Mouse (Mus musculus) ZHBTc4 (cell line): ENCODE data around the gene Mttp.
A peak's percentile ranks its signal among the peaks of the same experiment; 100 is the strongest.

Source experiments
- DNase-seq: peaks from one replicate; pipeline ENCODE4 v3.0.0-alpha.2; 2011; ENCODE audit warnings: low read depth, low spot score

Mttp gene

DNA sequence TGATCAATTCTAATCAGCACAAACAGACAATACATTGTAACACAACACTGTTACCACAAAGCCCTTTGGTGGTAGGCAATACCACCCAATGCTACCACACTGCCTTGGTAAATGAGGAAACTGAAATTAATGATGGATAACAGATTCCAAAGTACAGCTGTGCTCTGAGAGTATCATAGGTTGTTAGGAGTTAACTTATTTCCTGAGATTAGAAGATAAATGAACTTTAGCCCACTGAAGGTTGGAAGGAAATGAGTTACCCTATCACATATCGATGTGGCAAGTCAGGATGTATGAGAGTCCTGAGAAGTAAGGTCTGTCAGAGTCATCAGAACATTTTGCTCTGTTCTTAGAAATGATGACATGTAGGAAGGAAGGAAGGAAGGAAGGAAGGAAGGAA lies 10.2 kb downstream of the Mttp start:
- no peak for DNase-seq

DNA sequence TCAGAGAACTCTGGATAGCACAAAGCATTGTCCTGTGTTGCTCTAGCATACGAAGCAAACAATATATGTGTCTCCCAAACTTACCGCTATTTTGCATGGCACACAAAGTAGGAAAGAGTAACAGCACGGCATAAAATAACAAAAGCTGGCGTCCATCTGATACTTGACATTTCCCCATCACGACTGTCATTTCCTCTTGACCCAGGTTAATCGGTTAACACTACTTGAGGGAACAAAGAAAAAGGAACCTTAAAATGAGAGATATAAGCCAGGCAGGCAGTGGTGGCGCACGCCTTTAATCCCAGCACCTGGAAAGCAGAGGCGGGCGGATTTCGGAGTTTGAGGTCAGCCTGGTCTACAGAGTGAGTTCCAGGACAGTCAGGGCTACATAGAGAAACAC lies 10.9 kb downstream of the Mttp start:
- no peak for DNase-seq

DNA sequence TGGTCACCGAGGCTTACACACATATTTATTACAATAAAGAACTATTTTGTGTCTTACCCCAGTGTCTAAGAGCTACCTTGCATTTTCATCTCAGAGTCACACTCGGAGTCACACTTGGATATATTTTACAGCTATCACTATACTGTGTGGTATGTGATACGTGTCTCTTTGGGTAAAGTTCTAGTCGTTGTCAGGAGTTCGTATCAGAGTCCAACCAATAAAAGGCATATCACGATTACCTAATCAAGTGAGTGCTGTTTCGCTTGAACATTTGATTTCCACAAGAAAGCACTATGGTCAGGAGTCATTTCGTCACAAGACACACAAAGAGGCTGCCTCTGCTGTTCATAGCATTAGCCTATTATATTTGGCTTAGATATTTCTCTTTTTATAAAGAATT lies 11.3 kb downstream of the Mttp start:
- no peak for DNase-seq

DNA sequence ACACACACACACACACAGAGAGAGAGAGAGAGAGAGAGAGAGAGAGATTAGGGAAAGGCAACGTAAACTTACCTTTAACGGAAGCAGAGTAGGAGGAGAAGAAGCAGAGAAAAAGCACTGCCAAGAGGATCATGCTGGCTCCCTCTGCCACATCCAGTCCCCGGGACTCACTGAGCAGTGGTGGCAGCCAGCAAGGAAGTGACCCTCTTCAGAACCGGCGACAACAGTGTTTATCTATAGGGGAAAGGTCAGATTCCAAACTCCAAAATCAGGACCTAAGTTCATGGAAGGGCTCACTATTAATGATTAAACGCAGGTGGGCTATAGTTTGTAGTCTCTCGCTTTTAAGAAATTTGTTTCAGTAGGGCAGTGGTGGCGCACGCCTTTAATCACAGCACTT lies 13.6 kb downstream of the Mttp start:
- DNase-seq, result no peak

DNA sequence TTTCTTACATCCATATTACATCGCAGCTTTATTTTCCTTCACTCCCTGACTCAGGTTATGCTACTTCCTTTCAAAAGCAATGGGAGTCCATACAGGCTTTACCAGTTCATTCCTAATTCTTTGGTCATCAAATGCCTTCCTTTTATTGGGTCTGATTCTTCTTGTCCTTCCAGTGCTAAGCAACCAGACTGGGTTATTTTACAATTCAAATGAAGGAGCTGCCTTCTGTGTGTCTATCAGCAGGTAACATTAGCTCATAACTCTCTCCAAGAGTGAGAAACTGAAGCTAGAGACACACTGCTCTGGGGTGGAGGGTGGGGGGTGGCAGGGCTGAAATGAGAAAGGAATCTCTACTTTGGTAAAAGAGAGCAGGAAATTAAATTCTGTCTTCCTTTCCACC lies 14.1 kb downstream of the Mttp start:
- no peak for DNase-seq

DNA sequence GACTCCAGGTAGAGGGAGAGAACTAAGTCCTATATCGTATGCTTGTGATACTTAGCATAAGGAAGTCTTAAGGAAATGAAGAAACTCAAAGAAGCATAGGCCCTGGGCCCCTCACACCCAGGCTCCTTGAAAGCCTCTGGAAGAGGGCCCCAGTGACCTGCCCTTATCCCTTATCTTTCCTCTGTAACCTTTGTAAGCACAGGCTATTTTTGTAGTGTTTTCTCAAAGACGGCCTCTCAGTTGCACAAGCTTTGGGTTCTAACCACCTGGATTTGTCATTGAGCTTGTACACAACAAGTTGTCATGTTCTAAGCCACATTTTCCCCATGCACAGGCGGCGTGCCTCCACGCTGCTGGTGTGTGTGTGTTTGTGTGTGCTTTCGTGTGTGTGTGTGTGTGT lies 15.7 kb downstream of the Mttp start:
- DNase-seq, result no peak

DNA sequence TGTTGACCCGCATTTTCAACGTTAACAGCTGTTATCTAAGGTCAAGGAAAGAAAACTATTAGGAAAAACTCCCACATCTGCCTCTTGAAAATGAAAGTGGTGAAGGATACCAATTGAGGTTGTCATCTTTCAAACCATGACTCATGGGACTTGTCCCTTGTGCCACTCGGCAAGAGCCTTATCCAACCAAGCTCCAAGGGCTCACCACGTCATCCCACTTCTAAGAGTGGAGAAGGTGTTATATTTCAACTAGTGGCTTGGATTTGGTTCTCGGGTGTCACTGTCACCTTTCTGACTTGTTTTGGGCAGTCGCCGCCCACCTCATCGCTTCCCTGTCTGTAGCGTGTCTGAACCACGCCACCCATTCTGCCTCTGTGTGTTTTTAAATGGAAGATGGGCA lies 20.9 kb downstream of the Mttp start:
- DNase-seq, result no peak

DNA sequence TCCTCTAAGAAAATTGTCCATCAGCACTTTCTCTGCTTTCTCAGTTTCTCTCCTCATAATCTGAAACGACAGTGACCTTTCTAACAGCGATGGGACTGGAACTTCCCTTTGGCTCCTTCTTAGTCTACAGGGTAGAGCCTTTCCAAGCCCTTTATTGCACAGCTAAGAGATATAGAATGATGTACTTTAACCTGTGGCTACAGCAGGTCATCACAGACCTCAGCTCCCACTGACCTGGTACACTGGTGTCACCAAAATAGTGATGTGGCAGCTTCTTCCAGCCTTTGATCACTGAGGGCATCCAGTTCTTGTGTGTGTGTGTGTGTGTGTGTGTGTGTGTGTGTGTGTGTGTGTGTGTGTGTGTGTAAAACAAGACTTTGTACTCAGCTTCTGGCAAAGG lies 23.3 kb downstream of the Mttp start:
- no peak for DNase-seq

DNA sequence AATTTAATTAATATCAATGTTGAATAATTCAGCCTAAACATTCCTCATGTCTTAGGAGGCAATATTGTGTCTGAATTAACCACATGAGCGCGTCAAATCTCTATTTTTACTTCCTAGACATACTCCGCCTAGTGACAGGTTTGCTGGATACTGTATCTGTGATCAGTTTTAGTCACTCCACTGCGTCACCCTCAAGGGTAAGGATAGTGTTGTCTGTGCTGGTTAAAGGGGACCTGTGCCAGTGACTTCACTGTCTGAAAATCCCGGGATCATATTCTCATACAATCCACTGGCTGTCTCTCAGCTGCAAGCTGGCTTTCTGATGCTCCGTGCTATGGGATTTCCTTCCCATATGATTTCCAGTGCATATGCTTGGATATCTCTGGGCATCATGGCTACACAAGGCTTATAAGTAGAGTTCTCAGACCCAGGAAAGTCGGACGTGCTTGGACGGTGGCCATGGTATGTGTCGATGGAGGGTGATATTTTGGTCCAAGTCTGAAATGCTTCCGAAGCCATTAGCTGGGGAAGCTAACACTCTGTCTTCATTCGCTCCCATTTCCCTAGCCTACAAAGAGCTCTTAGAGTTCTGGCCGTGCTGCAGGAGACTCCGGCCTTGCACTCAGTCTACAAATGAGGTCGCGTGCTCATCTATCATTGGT lies 25.2 kb downstream of the Mttp start:
- DNase-seq, result no peak

DNA sequence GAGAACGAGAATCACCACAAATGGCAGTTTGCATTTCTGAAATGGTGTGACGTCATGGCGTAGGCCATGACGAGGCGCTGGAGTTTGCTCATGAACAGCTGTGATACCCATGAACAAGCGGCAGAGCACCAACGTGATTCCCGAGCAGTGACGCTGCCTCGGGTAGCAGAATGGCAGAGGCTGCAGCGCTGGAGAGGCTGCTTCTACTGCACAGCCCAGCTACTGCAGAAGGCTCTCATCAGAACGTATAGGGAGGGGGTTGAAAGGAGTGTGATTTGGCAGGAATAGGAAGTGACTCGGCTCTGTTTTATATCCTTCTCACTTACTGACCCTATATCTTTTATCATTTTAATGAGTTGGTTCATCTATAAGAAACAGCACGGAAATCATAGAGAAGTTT lies 25.9 kb downstream of the Mttp start:
- DNase-seq, result no peak

DNA sequence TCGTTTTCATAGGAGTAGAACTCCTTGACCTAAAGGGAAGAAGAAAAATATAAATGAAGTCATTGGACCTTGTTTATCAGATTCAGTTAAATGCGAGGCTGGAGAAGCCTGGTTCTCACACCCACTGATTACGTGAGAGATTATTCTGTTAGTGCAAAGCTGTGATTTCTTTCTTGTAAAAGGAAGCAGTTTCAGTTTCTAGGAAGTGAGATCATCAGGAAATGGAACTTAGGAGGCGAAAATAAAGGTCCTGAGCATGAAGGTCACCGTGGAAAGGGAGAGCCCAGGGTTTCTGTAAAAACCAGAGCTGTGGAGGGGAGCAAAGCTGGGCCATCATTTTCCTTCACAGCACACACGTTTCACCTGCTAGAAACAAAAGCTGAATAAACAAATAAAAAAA lies 26.4 kb downstream of the Mttp start:
- DNase-seq, result no peak

DNA sequence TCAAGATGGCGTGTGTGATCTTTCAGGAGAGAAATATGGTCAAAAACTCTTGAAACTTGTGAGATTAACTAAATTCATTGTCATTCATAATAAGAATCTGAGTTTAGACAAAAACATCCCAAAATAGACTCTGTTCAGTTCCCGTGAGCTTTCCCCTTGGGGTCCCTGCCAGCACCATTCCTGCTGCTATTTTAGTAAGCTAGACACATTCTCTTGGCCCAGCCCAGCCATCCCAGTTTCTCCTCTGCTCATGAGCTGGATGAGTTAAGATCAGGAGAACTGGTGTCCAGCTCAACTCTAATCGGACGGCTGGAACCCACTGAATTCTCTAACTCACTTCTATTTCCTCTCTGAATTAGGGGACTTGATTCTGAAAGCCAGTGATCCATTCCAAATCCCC lies 27.9 kb downstream of the Mttp start:
- DNase-seq, result no peak

DNA sequence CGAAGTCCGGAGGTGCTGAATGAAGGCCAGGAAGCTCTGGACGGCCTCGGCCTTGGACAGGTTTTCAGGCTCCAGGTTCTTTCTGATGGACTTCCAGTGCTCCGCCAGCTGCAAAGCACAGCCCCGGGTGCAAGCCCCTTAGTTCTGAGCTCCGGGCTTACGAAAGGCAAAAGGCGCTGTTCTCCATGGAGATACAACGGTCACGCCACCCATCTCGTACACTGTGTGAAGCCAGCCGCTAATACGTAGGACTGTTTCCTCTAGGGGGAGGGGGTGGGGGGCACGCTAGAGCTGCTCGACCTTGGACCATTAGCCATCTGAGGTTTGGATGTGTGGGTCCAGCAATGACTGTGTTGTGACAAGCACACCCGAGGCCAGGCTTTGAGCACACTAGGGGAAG lies 30.7 kb downstream of the Mttp start:
- peak; percentile 68 for DNase-seq

DNA sequence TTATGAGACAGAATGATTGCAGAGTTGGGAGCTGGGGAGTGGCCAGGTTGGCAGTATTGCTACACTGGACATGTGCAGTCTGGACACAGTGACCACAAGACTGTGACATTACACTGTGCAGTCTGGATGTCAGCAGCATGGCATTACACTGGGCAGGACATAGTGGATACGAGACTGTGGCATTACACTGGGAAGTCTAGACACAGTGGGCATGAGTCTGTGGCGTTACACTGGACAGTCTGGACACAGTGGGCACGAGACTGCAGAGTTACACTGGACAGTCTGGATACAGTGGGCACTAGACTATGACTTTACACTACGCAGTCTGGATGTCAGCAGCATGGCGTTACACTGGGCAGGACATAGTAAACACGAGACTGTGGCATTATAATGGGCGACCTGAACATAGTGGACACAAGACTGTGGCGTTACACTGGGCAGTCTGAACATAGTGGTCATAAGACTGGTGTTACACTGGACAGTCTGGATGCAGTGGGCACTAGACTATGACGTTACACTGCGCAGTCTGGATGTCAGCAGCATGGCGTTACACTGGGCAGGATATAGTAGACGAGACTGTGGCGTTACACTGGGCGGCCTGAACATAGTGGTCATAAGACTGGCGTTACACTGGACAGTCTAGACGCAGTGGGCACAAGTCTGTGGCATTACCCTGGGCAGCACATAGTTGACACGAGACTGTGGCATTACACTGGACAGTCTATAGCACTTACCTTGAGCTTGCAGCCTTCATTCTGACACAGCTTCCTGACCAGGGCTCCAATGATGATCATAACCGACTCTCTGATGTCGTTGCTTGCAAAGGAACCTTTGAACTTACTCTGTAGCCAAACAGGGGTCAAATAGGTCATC lies 33.6 kb downstream of the Mttp start:
- no peak for DNase-seq

DNA sequence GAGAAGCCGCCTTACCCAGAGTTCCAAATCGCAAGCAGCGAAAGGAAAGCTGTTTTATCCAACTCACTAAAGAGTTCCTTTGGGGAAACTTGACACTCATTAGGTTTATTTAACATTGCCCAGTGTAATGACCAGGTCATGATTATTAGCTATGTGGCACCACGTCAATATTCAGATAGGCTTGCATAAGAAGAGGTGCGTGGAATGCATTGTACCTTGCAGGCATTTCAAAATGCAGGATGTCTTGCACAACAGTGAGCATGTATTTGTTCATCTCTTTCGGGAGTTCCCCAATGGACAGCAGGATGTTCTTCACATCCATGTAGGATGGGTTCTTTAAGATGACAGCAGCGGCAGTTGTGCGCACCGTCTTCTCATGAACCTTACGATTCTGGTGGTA lies 37.9 kb downstream of the Mttp start:
- no peak for DNase-seq

DNA sequence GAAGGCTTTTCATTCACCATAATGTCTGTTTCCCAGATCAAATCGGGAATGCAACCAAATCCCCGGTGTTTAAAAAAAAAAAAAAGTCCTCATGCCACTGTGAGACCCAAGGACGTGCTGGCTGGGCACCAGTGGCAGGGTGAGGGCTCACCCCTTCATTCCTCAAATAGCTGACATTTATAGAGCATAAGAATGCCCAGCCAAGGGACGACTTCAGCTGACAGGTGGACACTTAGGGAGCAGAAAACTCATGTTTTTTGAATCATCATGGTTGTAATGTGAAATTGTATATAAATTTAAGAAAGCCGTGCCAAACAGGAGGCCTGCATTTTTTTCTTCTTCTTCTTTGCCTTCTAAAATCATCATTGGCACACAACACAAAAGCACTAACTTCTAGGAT lies 39.7 kb downstream of the Mttp start:
- DNase-seq, result no peak

DNA sequence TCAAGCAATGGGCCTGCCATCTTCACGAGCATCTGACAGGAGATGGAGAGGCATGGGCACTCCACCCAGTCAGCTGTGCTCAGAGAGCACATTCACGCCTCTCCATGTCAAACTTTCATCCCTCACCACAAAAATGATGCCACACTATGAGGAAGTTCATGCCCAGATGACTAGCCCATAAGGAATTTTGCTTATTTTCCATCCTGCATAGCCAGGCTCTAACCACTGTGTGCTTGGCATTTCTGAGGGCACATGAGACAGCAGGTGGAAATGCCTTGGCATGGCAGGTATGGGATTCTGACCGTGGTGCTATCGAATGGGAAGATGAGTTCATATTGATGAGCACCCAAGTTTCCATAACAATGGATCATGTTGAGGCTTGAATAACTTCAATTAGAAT lies 41.1 kb downstream of the Mttp start:
- DNase-seq, result no peak

DNA sequence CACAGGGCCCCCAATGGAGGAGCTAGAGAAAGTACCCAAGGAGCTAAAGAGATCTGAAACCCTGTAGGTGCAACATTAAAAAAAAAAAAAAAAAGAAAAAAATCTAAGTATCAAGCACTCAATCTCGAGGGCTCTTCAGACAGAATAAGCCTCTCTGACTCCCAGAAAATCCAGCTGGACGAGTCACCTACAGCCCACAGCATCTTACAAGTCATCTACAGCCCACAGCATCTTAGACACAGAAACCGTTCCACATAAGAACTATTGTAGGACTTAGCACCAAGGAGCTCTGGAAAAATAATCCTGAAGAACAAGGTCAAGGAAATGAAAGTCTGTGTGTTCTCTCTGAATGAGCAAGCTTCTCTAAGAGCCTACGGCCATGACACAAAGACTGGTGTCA lies 42.8 kb downstream of the Mttp start:
- no peak for DNase-seq

DNA sequence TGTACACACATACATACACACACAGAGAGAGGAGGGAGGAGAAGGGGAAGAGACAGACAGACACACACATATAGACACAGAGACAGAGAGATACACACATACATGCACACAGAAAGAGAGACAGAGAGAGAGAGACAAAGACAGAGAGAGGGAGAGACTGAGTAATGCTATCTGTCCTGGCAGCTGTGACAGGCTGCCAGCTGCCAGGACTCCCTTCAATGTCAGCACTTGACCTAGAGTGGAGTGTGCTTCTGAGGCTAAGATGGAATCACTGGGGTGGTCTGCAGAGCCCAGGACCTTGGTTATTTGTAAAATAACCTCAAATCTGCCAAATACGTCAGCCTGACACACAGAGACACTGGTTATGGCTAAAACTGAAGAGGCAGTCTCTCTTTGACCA lies 47.0 kb downstream of the Mttp start:
- no peak for DNase-seq

DNA sequence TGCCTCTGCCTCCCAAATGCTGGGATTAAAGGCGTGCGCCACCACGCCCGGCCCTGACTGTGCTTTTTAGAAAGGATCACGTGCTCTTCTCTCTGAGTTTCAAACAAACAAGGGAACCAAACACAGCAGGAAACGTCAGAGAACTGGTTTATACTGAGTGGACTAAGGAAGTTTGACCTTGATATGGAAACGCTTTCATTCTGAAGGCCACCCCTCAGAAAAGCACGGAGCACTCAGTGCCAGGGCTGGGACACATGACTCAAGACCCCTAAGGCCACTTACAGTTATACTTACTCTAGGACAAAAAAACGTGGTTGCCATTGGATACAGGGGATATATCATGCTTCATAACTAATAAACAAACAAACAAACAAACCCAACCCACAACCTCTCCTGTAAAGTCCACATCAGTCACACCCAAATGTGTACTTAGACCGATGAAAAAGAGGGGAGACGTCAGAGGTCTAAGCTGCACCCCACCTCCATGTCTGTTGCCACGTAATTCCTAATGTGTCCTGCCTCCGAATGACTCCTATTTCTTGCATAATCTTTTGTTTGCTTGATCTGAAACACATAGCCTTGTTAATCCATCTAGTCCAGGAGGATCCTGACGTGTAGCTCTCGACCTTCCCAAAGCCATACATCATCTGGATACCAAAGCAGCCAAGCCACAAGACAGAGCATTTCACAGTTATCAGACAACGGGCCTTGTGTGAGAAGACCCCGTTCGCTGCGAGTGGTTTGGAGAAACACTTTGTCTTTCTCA lies 48.3 kb downstream of the Mttp start:
- DNase-seq, result no peak

DNA sequence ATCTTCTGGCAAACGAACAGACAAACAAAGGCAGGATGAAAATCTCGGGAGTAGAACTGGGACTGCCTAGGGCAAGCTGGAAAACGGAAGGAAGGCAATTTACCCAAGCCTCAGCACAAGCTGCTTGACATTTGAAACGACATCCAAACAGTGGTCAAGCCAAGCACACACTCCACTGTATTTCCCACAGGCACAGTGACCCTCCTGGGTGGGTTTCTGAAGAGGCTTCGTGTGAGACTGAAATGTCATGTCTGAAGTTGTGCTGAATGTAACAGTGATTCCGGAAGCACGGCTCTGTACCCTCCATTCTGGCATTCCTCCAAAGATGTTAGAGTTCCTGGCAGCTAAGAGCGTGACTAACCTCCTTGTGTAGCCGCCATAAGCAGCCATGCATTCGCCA lies 49.0 kb downstream of the Mttp start:
- DNase-seq, result peak; percentile 10

DNA sequence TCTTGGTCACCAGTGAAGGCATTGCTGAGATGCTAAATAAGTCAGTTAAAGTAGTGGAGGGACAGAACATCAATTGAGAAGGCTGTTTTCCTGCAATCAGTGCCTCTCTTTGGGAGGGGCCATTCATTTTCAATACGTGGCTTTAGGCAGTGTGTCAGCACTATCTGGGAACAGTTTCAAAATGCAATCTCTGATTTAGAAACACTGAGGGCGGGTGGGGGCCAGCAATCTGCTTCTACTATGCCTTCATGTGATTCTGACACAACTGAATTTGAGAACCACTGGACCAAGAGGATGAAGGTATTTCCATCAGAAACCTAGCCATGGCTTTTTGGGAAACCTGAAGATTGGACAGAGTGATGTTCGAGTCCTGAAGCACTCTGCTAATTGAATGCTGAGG lies 49.5 kb downstream of the Mttp start:
- no peak for DNase-seq

DNA sequence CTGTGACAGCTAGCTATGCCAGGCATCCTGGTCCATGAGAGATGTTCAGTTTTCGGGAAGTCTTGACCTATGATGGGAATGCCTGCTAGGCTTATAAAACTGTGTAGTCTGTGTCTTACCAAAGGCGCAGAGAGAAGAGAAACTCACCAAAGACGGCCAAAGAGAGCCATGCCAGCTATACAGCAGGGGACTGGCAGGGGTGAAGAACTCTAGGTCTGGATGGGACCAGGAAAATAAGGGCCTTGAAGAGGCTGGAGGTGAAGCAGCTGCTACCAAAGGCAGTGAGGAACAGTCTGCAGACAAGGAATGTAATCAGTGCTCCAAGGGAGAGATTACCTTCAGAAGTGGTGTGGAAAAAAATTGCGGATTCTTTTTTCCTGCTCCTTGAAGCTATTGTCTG lies 60.9 kb downstream of the Mttp start:
- DNase-seq, result no peak
